Mouse (Mus musculus): ENCODE data around the gene Ndufa7.

DNA sequence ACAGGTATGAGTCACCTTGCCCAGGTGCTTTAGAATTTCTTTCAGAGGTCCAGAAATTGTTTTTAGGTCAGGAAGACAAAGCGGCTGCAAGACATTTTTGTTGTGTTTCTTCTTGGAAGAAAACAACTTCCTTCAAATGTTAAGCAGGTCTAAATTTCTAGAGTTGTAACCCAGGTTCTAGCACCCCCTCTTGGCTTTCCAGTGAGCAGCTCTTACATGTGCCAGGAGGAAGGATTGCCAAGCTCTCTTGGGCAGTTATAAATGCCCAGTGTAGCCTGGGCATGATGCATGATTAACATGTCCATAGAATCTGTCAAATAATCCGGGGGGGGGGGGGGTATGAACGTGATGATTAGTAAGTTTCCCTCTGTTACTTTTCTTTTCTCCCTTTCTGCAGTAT, 26.1 kb upstream of the Ndufa7 start:
- no peak for TF ChIP-seq POLR2A (IDR thresholded peaks at IDR 0.05; ENCODE audit: low read depth, low read length)
- no peak for TF ChIP-seq CTCF (IDR thresholded peaks at IDR 0.05; ENCODE audit: extremely low read depth, insufficient read depth, insufficient read length, insufficient replicate concordance)

All from spleen, adult 2 months (tissue).